9 mouse cellular contexts compared by ENCODE assay signal in the genomic region with DNA sequence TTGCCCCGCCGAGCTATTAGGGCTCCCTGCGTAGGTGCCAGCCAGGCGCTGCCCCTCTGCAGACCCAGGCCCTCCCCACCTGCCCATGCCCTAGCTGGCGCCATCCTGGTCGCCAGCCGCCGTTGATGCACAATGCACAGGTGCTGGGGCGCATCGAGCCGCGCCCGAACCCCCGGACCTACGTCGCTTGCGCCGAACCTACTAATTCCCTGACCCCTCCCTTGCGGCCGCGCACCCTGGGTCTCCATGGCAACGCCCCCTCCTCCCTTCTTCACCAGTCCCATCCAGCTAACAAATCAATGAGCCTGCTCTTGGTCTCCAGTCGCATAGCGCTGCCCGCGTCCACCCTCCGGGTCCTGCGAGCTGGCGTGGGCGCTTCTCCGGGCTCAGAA. TPM values are rescaled to one million over a fixed set of nuclear protein-coding genes. Genes with fewer than 3 reads are reported as not detected.
DNase-seq lines count a peak whose midpoint lies in the region; ATAC-seq lines count a peak whose summit lies in the region.
"Had no signal": no experiment of that assay in that cellular context is flagged by ENCODE, and none has a peak within 500 bp of the region (broad histone marks: within the 10 kb centered on the region; RNA-seq: fewer than 3 reads in every experiment).

No protein-coding gene starts in this region.

- H3K27me3 ChIP-seq in lung, embryonic 16.5 days (ENCODE audit: control insufficient read depth, insufficient read depth, low read depth, low read length), result peaks cover 57% of the 10 kb centered on the region
- H3K27me3 ChIP-seq in hindbrain, embryonic 13.5 days, result peaks cover 82% of the 10 kb centered on the region

- ATAC-seq in lung, embryonic 16.5 days (ENCODE audit: low read depth), result peak; percentile 45; the same call in 1 of the 2 replicates
- peak; percentile 67 for ATAC-seq in hindbrain, embryonic 13.5 days (ENCODE audit: low FRiP score)
- peak; percentile 9; the same call in 1 of the 2 replicates for ATAC-seq in megakaryocyte-erythroid progenitor cell, adult 5-6 weeks (replicated peaks; ENCODE audit: low FRiP score, low TSS enrichment, poor library complexity, severe bottlenecking)

- H3K4me1 ChIP-seq in lung, embryonic 16.5 days (replicated peaks; ENCODE audit: control insufficient read depth, insufficient read depth, low read length), result peaks cover 54% of the 10 kb centered on the region
- H3K4me1 ChIP-seq in hindbrain, embryonic 13.5 days (replicated peaks), result peaks cover 69% of the 10 kb centered on the region

- peak overlapping the region; percentile 86 for H3K4me2 ChIP-seq in lung, embryonic 16.5 days (ENCODE audit: low read depth, low read length)
- H3K4me2 ChIP-seq in hindbrain, embryonic 13.5 days, result peak overlapping the region; percentile 86

- H3K27ac ChIP-seq in lung, embryonic 16.5 days (ENCODE audit: low read length), result no peak overlapping the region
- H3K27ac ChIP-seq in hindbrain, embryonic 13.5 days, result peak overlapping the region; percentile 94

- under 1% methylated on average over 31 of the region's 31 CpGs for WGBS in lung, embryonic 16.5 days
- under 1% methylated on average over 31 of the region's 31 CpGs for WGBS in hindbrain, embryonic 13.5 days

- peaks cover 7% of the 10 kb centered on the region for H3K36me3 ChIP-seq in lung, embryonic 16.5 days (ENCODE audit: control insufficient read depth, insufficient read depth, low read length)
- peaks cover 7% of the 10 kb centered on the region for H3K36me3 ChIP-seq in hindbrain, embryonic 13.5 days

- DNase-seq in embryo, embryonic 10 days (ENCODE audit: low spot score), result peak; percentile 84
- DNase-seq in embryo, embryonic 9.5 days (ENCODE audit: extremely low spot score), result no peak
- no peak for DNase-seq in lung, postnatal 4 days
- DNase-seq in spleen, postnatal 4 days (ENCODE audit: low spot score in 2 of 2), result no peak
- DNase-seq in layer of hippocampus, adult 9-11 months, result no peak

- H3K9ac ChIP-seq in lung, embryonic 16.5 days (ENCODE audit: low read length), result peak overlapping the region; percentile 68
- H3K9ac ChIP-seq in hindbrain, embryonic 13.5 days, result peak overlapping the region; percentile 85

- H3K9me3 ChIP-seq in lung, embryonic 16.5 days (ENCODE audit: control insufficient read depth, low read length), result no peaks in the 10 kb centered on the region
- no peaks in the 10 kb centered on the region for H3K9me3 ChIP-seq in hindbrain, embryonic 13.5 days

- H3K4me3 ChIP-seq in lung, embryonic 16.5 days (ENCODE audit: low read length), result peak overlapping the region; percentile 65
- peak overlapping the region; percentile 74 for H3K4me3 ChIP-seq in hindbrain, embryonic 13.5 days

RNA-seq across cellular contexts. Expression of a gene that starts 0.6 kb away (rescaled TPM):
- polyA plus RNA-seq in lung, embryonic 16.5 days (2015; fragmentation: Nextera tagmentation; extraction: Ambion mirVana), result 7.7 and 7.9 TPM in 2 replicates
- polyA plus RNA-seq in hindbrain, embryonic 13.5 days (2015; fragmentation: Nextera tagmentation; extraction: Ambion mirVana), result 10.0 and 11.1 TPM in 2 replicates
- 1.3 and 2.2 TPM in 2 replicates for total RNA-seq in megakaryocyte-erythroid progenitor cell, adult 5-6 weeks (2014; fragmentation: Nextera tagmentation)
- 0.70 and 1.2 TPM in 2 replicates for total RNA-seq in megakaryocyte-erythroid progenitor cell, adult 5-6 weeks (2017)

RNA-seq across cellular contexts. Expression of a gene that starts 18.6 kb away (rescaled TPM):
- 27.4 and 30.5 TPM in 2 replicates for polyA plus RNA-seq in lung, embryonic 16.5 days (2015; fragmentation: Nextera tagmentation; extraction: Ambion mirVana)
- 20.3 and 24.2 TPM in 2 replicates for polyA plus RNA-seq in hindbrain, embryonic 13.5 days (2015; fragmentation: Nextera tagmentation; extraction: Ambion mirVana)
- total RNA-seq in megakaryocyte-erythroid progenitor cell, adult 5-6 weeks (2014; fragmentation: Nextera tagmentation), result 9.7 and 10.4 TPM in 2 replicates
- 6.2 and 6.4 TPM in 2 replicates for total RNA-seq in megakaryocyte-erythroid progenitor cell, adult 5-6 weeks (2017)

RNA-seq across cellular contexts. Expression of a gene that starts 44.7 kb away (rescaled TPM):
- 13.3 and 14.0 TPM in 2 replicates for polyA plus RNA-seq in lung, embryonic 16.5 days (2015; fragmentation: Nextera tagmentation; extraction: Ambion mirVana)
- polyA plus RNA-seq in hindbrain, embryonic 13.5 days (2015; fragmentation: Nextera tagmentation; extraction: Ambion mirVana), result 14.1 and 15.8 TPM in 2 replicates
- total RNA-seq in megakaryocyte-erythroid progenitor cell, adult 5-6 weeks (2014; fragmentation: Nextera tagmentation), result 5.2 and 5.4 TPM in 2 replicates
- 3.9 and 11.6 TPM in 2 replicates for total RNA-seq in megakaryocyte-erythroid progenitor cell, adult 5-6 weeks (2017)

RNA-seq across cellular contexts. Expression of a gene that starts 53.3 kb away (rescaled TPM):
- not detected in 2 replicates for polyA plus RNA-seq in lung, embryonic 16.5 days (2015; fragmentation: Nextera tagmentation; extraction: Ambion mirVana)
- polyA plus RNA-seq in hindbrain, embryonic 13.5 days (2015; fragmentation: Nextera tagmentation; extraction: Ambion mirVana), result not detected in 2 replicates
- not detected in 2 replicates for total RNA-seq in megakaryocyte-erythroid progenitor cell, adult 5-6 weeks (2014; fragmentation: Nextera tagmentation)
- not detected in 2 replicates for total RNA-seq in megakaryocyte-erythroid progenitor cell, adult 5-6 weeks (2017)
- total RNA-seq: left cerebral cortex, postnatal 10 days had no signal

Comparison
In these comparisons a context has a peak if more than half of its experiments do, and no peak if none do; other contexts are left out.
1. ATAC-seq: peak in every context shown above with its lines; median percentile 67 in hindbrain, embryonic 13.5 days; 45 in lung, embryonic 16.5 days; 9 in megakaryocyte-erythroid progenitor cell, adult 5-6 weeks.